Mouse (Mus musculus) cerebellum, postnatal 36 days (tissue): Measurements from ENCODE around the gene Nsmf.

ENCODE experiments used
- DNase-seq, 2 experiments: peaks; one replicate each; pipeline ENCODE4 v3.0.0; 2021 to 2022; ENCODE audit warnings: mixed read lengths in 2 of 2

Nsmf gene

DNA sequence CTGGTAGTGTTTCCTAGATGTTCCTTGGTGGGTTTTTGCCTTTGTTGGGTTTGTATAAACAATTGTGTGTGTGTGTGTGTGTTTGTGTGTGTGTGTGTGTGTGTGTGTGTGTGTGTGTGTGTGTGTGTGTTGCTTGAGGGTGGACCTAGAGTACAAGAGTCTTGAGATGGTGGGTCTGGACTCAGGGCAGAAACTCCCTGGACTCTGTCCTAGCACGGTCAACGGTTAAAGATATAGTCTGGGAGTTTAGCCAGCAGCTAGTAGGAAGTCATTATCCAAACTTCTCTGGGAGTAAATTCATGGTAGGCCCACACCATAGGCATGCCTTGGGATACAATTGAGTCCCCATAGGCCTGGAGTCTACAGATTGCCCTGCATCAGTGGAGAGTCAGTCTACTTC is 33.7 kb downstream of the Nsmf start:
- DNase-seq, result no peak

DNA sequence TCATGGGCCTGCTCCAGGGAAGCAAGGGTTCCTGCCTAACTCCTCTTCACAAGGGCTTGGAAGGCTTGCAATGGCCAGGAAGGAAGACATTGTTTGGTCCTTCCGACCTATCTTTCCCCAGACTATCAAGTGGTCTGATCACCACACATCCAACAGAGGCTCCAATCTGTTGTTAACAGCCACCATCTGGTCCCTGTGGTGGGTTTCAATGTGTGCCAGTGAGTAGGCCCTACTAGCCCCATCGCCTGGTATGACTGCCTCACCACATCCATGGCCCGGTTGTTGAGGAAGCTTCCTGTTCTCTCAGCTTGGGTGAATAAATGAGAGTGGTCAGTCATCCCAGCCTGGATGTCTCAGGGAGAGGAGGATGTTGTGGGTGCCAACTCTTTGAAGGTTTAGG is 34.5 kb downstream of the Nsmf start:
- DNase-seq, result no peak

DNA sequence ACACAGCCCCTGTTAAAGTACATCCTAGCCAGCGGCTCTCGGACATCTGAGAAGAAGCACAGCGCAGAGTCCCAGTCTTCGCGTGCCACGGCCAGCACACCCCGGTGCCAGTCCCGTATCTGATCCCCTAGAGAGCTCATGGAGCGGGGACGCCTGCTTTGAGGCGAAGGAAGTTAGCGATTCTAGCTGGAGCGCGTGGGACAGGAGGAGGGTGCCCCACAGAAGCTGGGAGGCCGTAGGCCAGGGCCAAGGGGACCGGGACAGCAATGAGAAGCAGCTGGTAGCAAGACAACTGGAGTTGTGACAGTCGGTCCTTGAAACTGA is 40.6 kb downstream of the Nsmf start:
- DNase-seq, result no peak

DNA sequence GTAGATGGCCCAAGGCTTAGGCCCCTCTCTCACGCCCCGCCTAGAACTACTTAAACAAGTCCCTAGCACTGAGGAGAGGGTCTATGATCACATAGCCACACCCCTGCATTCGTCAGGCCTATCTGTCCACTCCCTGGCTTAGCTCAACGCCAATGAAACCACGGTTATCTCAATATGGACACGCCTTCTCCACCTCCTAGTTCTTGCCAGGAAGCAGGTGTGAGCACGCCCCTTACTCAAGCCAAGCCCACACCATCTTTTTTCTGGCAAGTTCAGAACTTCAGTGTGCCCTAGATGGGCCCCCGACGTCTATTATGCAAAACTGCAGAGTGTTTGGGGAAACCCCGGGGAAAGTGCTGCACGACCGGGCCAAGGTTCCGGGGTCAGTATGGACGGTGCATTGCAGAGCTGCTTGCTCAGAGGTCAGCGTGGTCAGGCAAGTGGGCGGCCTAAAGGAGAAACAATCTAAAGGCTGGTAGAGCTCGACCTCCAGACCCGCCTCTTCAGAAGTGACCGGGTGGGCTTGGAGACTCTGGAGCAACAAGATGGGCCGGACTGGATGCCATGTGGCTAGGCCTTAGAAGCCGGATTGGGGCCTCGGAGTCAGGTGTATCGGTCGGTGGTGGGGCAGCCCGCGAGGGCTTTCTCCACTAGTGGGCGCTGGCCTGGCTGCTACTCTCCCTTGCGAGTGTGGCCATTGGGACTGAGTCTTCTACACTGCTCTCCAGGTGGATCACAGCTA is 41.1 kb downstream of the Nsmf start, which contains the start of gene Noxa1:
Gene Noxa1 (minus strand): TSS at position 41 of the 742 bp plus-strand sequence.
- DNase-seq, result no peak

DNA sequence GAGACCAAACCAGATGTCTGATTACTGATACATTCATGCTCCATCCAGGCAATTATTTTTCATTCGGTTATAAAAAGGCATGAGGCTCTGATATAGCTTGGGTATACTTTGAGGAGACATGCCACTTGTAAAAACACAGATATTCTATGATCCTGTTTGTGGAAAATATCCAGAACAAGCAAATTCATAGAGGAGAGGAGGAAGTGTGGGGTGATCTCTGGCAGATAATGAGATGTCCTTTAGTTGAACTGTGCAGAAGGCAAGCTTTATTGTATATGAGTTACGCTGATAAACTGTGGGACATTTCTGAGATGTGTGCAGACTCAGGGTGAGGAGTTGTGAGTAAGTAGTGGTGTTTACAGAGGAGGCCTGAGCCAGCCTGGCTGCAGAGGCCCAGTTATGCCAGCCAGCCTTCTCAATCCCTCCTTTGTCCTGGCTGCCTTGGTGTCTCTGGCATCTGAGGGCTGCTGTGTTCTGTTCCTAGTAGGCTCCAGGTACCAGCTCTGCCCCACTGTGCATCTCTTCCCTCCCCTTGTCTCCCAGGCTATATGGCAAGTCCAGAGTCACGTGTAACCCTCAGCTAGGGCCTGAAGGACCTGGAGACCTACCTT is 44.0 kb downstream of the Nsmf start:
- DNase-seq, result no peak

DNA sequence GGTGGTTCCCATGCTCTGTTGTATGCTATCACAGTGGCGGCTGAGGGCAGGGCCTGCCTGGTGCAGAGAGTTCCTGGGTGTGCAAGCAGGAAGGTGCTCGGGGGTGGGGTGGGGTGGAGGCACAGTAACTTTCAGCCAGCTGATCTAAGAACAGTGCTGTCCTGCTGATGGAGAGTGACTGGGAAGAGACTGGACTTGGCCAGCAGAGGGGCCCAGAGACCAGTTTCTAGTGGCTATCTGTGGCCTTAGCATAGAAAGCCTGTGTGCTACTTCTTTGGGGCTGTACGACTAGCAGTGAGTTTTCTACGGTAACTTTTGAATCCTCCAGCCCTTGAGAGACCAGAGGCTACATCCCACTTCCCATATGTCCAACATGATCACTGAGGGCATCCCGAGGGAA is 44.8 kb downstream of the Nsmf start:
- DNase-seq, result no peak

DNA sequence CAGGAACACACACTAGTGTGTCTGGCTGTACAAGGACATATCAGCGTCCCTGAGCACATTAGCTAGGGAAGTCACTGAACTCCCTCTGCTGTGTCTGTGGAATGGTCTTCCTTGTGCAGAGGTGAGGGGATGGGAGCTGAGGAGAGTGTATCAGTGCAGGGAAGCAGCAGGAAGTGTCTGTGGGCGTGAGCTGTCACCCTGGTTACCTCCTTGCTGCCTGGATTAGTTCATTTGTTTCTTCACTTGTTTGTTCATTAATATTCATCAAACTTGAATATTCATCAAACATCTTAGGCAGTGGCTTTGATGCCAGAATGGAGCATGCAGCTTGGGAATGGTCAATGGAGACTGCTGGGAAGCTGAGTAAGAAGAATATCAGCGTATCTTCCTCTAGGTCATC is 45.5 kb downstream of the Nsmf start:
- no peak for DNase-seq

DNA sequence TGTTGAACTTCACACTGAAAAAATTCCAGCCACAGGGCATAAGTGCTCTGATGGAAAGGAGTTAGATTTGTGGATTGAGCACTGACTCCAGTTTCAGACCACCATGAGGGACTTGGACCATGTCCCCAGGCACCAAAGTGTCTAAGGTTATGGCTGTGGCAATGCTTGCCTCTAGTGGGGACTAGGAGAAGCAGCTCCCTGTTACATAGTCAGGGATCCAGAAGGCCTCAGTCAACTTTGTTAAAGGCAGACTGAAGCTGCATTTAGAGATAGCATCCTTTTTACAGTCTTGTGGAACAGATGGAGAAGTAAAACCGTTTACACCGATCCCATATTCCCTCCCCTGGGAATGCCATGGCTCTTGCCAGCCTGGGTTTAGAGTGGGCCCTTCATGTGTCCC is 50.0 kb downstream of the Nsmf start:
- DNase-seq, result no peak

DNA sequence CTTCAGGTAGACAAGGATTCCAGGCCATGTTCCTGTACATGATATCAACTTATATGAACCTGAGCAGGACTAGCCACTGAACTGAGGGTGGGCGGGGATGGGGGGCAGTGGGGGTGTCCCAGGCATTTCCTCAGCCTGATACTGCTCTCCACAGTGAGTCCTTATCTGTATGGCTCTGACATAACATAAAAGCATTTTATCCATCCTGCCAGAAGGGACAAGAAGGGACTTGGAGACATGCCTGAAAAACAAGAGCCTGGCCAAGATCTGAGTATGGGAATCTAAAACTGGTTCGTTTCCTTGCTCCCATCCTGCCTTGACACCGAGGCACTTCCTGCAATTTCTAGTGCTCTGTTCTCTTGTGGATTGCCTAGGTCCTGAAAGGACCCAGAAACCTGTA is 51.9 kb downstream of the Nsmf start:
- DNase-seq, result no peak

GRCm38 (mm10) chr2:25109487-25109886 is 55.3 kb downstream of the Nsmf start:
- no peak for DNase-seq

- no peak for DNase-seq
Observed at GRCm38 (mm10) chr2:25110505-25111183, 56.5 kb downstream of the Nsmf start.

DNA sequence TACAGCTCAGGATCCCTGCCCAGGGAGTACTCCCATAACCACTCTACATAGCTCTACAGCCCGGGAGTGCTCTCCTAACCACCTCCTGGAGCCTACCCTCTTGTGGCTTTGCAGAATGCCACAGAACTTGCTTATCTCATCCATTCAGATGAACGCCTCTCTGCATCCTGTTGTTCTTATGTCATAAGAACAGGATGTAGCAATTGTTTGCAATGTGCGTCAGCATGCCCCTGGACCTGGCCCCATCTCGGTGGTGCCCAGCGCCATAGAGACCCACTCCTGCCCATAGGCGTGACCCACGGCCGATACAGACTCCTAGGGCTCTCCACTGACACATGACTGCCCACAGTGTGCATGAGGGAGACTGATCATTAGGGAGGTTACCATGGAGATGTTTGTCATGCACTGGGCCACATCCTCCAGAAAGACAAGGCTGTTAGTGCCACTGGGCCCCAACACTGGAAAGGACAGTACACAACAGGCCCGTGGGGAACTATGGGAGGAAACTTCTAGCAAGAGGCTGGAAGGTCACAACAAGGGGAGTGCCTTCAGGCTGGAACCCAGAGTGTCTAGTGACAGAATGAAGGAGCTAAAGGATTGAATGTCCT is 57.1 kb downstream of the Nsmf start:
- DNase-seq, result no peak
